In the genomic region with DNA sequence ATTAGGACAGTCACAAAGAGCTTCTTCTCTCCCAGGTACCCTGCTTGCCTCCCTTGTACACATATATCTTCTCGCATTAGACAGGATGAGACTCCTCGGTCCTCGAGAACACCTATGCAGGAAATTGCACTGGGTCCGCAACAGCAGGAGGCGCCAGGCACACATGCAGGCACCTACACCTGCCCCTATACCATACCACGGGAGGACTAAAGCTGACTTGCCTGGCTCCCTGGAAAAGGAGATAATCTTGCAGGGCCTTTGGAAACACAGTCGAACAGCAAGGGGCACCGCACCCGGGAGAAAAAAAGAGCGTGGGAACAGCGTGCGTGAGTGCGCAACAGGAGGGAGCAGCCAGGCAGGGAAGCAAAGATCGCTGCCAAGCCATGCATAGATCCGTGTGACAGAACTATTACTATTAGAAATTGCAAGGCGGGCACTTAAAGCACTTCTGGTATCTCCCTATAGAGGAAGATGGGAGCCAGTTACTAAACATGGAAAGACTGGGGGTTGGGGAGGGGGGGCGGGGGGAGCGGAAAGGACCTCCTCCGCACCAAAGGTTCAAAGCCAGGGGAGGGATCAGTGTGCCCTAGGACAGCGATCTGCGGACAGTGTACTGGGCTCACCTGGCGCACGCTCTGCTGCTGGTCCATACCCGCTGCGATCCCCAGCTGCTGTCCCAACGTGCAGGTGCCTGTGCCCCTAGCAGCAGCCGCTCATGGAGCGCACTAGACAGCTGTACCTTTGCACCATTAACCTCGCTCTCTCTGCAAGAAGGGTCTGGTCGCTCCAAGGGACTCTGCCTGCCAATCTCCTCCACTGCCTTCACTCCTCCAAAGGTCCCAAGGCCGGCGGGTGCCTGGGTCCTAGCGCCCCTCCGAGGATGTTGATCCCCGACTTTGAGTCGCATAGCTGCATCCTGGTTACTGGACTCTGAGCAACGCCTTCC, we compare ENCODE assay signal across 8 mouse cellular contexts. TPM values are rescaled to one million over a fixed set of nuclear protein-coding genes. Genes with fewer than 3 reads are reported as not detected.
DNase-seq lines count a peak whose midpoint lies in the region; ATAC-seq and TF ChIP-seq lines count a peak whose summit lies in the region.

Pde8b (minus strand) TSS at position 826 of the 946 bp plus-strand sequence.

- TF ChIP-seq CTCF in ES-Bruce4 (IDR thresholded peaks at IDR 0.05; ENCODE audit: low read depth, low read length) = peak; percentile 58

- no peak for TF ChIP-seq POLR2A in ES-Bruce4 (IDR thresholded peaks at IDR 0.05; ENCODE audit: insufficient read depth, low read length)

- WGBS in limb, embryonic 10.5 days = 3% methylated on average over 37 of the region's 37 CpGs
- WGBS in midbrain, embryonic 16.5 days = 4% methylated on average over 37 of the region's 37 CpGs

- no peaks in the 10 kb centered on the region for H3K9me3 ChIP-seq in ES-Bruce4 (replicated peaks; ENCODE audit: control insufficient read depth, insufficient read depth, low read length, poor library complexity, severe bottlenecking)
- no peaks in the 10 kb centered on the region for H3K9me3 ChIP-seq in limb, embryonic 10.5 days (replicated peaks)
- no peaks in the 10 kb centered on the region for H3K9me3 ChIP-seq in midbrain, embryonic 16.5 days (replicated peaks; ENCODE audit: control insufficient read depth, low read length, poor library complexity, severe bottlenecking)

- no peak within 1 kb of the TSS for H3K27ac ChIP-seq in ES-Bruce4 (ENCODE audit: insufficient read depth, low read length)
- no peak within 1 kb of the TSS for H3K27ac ChIP-seq in limb, embryonic 10.5 days
- no peak within 1 kb of the TSS for H3K27ac ChIP-seq in midbrain, embryonic 16.5 days (ENCODE audit: low read length)

- peak within 1 kb of the TSS; percentile 55 for H3K4me3 ChIP-seq in ES-Bruce4 (ENCODE audit: low read depth, low read length)
- H3K4me3 ChIP-seq in limb, embryonic 10.5 days = peak within 1 kb of the TSS; percentile 39
- peak within 1 kb of the TSS; percentile 46 for H3K4me3 ChIP-seq in midbrain, embryonic 16.5 days (ENCODE audit: low read depth, low read length)

- H3K36me3 ChIP-seq in ES-Bruce4 (ENCODE audit: control insufficient read depth, insufficient read depth, low read length, poor library complexity, severe bottlenecking) = no peaks in the 10 kb centered on the region
- no peaks in the 10 kb centered on the region for H3K36me3 ChIP-seq in limb, embryonic 10.5 days
- no peaks in the 10 kb centered on the region for H3K36me3 ChIP-seq in midbrain, embryonic 16.5 days (ENCODE audit: control insufficient read depth, insufficient read depth, low read length)

- no peak within 1 kb of the TSS for H3K9ac ChIP-seq in ES-Bruce4 (ENCODE audit: low read depth, poor library complexity, severe bottlenecking)
- H3K9ac ChIP-seq in midbrain, embryonic 16.5 days (ENCODE audit: low read depth, low read length) = peak within 1 kb of the TSS; percentile 55; the same call in 1 of the 2 replicates

- peak within 1 kb of the TSS; percentile 90 for H3K4me2 ChIP-seq in midbrain, embryonic 16.5 days (ENCODE audit: low read length)

- H3K4me1 ChIP-seq in ES-Bruce4 (ENCODE audit: control insufficient read depth, insufficient read depth, low read length) = no peaks in the 10 kb centered on the region
- H3K4me1 ChIP-seq in limb, embryonic 10.5 days = peaks cover 9% of the 10 kb centered on the region; the same call in 1 of the 2 replicates
- peaks cover 5% of the 10 kb centered on the region; the same call in 1 of the 2 replicates for H3K4me1 ChIP-seq in midbrain, embryonic 16.5 days (ENCODE audit: control insufficient read depth, insufficient read depth, low read length)

- ATAC-seq in midbrain, embryonic 16.5 days = peak; percentile 71

- no peak for TF ChIP-seq EP300 in ES-Bruce4 (IDR thresholded peaks at IDR 0.05; ENCODE audit: insufficient read depth, low read depth, low read length)

- DNase-seq in adrenal gland, adult 8-10 months = peak; percentile 29
- peak; percentile 11 for DNase-seq in forelimb bud, embryonic 11.5 days (ENCODE audit: low read depth, low spot score)
- peak; percentile 43 for DNase-seq in kidney, adult 9 months
- peak; percentile 48 for DNase-seq in limb, embryonic 10.5 days (ENCODE audit: low spot score)
- DNase-seq in testis, postnatal 14 days (ENCODE audit: low spot score) = peak; percentile 44
- no peak for DNase-seq in cerebellum, adult 8-10 months

- H3K27me3 ChIP-seq in ES-Bruce4 (ENCODE audit: control insufficient read depth, insufficient read depth, low read length, poor library complexity, severe bottlenecking) = no peaks in the 10 kb centered on the region; the same call in 1 of the 2 replicates
- H3K27me3 ChIP-seq in limb, embryonic 10.5 days (ENCODE audit: low read depth, poor library complexity, severe bottlenecking) = peaks cover 46% of the 10 kb centered on the region
- no peaks in the 10 kb centered on the region for H3K27me3 ChIP-seq in midbrain, embryonic 16.5 days (ENCODE audit: control insufficient read depth, insufficient read depth, low read depth, low read length)

RNA-seq across cellular contexts. Expression of gene Pde8b, which starts in this region (rescaled TPM):
- polyA plus RNA-seq in ES-Bruce4 (2011; ENCODE audit: insufficient read depth, insufficient read length, low read depth, missing spikeins) = 0.82 and 1.2 TPM in 2 replicates
- 100 to 1,000 TPM in 2 of 4 experiments, 10 to 100 TPM in 2; 57.8 to 141 (median 103) TPM for total RNA-seq in adrenal gland, adult 8-10 months (2022)
- polyA plus RNA-seq in limb, embryonic 10.5 days (2016; fragmentation: Nextera tagmentation; extraction: Ambion mirVana) = 0.77 and 0.79 TPM in 2 replicates
- polyA plus RNA-seq in midbrain, embryonic 16.5 days (2015; fragmentation: Nextera tagmentation; extraction: Ambion mirVana) = 7.6 and 11.0 TPM in 2 replicates

Comparison
In these comparisons a context has a peak if more than half of its experiments do, and no peak if none do; other contexts are left out.
1. Peak in DNase-seq and H3K4me3 ChIP-seq in limb, embryonic 10.5 days; RNA of the gene not detected or under 1 TPM.